Mouse (Mus musculus): ENCODE data around the gene Tgm6.

GRCm38 (mm10) chr2:130200961-130201360, 88.7 kb downstream of the Tgm6 start:
- TF ChIP-seq POLR2A (IDR thresholded peaks at IDR 0.05; ENCODE audit: extremely low read depth, insufficient read depth, low read length) (no peak), CTCF (IDR thresholded peaks at IDR 0.05; ENCODE audit: low read depth, low read length) (no peak)

Data from liver, adult 2 months (tissue).